Mouse (Mus musculus): ENCODE results near the gene Srxn1.

GRCm38 (mm10) chr2:152084298-152084697 lies 21.0 kb upstream of the Srxn1 start:
- TF ChIP-seq CTCF (IDR thresholded peaks at IDR 0.05; ENCODE audit: low read depth, low read length) (no peak), POLR2A (IDR thresholded peaks at IDR 0.05; ENCODE audit: borderline replicate concordance, low read depth, low read length) (no peak)

All from bone marrow macrophage, adult 2 months (primary cell).